Mouse (Mus musculus) embryo, embryonic 11 days (tissue): ENCODE data around the gene Alpi.

Experiments used
- DNase-seq: peaks from one replicate; pipeline ENCODE4 v3.0.0-alpha.2; 2015

Gene Alpi

GRCm38 (mm10) chr1:87101411-87101810 lies at the start of gene Alpi:
Alpi (minus strand) TSS chr1:87101606.
- DNase-seq, result no peak

DNA sequence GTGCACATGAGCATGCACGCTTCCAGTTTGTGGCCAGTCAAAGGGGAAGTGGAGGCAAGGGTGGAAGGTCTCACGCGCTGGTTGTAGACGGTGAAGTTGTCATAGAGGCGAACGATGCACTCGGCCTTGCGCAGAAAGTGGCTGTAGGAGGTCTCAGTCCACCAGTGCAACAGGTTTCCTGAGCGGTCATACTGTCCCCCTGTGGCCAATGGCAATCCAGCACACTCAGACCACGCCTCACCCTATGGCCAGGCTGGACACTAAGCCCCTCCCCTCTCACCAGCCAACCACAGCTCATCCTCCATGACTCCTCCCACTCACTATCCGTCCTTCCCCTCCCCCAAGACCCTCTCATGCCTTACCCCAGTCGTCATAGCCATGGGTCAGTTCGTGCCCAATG lies 48.0 kb upstream of the Alpi start:
- DNase-seq, result peak; percentile 37

DNA sequence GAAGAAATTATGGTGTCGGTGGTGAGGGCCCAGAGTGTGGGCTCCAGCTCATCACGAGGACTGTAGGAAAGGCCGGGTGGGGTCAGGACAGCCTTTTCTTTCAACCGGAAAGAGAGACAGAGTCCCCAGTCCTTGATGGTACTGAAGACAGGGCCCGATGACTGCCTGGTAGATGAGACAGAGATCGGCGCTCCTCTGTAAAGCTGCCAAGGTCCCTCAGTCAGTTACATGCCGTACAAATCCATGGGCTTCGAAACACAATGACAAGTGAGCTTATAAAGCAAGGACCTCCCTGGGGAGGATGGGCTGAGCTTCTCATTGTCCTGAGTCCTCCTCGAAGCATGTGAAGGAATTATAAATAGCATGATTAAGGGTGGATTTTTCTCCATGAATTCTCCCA lies 41.7 kb upstream of the Alpi start:
- DNase-seq, result no peak

DNA sequence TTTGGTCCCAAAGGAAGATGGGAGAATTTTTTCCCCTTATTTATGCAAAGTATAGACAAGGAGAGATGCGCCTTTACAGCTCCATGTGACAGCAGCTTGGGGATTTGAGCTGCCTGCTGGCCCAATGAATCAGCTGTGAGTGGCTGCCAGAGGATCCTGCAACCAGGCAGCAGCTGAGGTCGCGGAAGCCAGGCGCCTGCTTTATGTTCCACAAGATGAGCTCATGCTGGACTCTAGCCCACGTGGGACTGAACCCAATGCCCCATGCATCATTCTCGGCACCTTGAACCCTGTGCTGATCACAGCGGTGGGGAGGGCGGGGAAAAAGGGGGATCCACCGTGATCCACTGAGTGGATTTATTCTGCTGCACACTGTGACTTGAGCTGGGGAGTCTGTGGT lies 41.0 kb upstream of the Alpi start:
- DNase-seq, result peak; percentile 19

DNA sequence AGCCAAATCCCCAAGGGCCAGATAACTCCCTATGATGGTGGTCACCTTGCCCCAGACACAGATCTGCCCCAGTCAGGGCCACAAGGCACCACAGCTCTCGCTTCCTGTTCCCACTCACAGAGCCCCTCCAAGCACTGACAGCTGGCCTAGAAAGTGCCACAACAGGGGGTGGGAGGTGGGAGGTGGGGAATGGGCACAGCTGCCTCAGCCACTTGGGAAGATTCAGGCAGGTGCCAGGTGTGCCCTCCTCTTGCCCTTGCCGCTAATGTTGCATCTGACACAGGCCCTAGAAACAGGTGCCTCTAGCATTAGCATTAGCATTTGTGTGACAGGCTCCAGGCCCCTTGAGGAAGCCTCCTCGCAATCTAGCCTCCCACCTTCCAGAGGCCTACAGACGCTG lies 40.1 kb upstream of the Alpi start:
- no peak for DNase-seq

DNA sequence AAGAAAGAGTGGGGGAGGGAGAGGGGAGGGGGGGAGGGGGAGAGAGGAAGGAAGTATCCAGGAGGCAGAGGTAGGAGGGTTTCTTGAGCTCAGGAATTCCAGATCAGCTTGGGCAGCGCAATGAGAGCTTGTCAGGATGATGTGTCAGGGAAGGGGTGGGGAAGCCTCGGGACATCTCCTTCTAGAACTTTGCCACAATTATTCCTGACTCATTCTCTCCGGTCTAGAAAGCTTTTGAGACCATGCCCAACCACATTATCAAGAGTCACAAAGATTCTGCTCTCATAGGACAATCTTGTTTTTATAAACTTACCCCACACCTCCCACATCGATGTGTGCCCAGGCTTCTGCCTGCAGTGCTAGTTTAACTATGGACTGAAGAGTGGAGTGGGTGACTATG lies 30.4 kb upstream of the Alpi start:
- DNase-seq, result no peak

DNA sequence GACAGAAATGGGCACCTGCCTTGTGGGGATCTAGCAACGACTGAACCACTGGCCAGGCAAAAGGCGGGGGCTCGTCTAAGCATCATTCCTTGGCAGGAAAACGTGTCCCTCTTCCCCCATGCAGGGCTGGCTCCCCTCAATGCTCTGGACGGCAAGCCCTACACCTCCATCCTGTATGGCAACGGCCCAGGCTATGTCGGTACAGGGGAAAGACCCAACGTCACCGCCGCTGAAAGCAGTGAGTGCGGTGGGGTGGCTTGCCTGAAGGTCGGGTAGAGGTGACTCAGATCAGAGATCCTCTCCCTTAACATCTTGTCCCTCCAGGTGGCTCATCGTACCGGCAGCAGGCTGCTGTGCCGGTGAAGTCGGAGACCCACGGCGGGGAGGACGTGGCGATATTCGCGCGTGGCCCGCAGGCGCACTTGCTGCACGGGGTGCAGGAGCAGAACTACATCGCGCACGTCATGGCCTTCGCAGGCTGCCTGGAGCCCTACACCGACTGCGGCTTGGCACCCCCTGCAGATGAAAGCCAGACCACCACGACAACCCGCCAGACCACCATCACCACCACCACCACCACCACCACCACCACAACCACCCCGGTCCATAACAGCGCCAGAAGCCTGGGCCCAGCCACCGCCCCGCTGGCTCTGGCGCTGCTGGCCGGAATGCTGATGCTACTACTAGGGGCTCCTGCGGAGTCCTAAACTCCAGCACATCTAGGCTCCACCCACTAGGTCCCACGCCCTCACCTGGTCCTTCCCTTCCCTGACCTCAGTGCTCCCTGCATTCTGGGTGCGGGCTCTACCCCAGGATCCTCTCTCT lies 26.0 kb upstream of the Alpi start:
- no peak for DNase-seq

GRCm38 (mm10) chr1:87124673-87125072 lies 23.3 kb upstream of the Alpi start, which contains the start of gene Akp3:
Akp3 (plus strand) TSS chr1:87124973.
- DNase-seq, result no peak

- no peak for DNase-seq
Measured at GRCm38 (mm10) chr1:87114784-87115183, 13.4 kb upstream of the Alpi start.

DNA sequence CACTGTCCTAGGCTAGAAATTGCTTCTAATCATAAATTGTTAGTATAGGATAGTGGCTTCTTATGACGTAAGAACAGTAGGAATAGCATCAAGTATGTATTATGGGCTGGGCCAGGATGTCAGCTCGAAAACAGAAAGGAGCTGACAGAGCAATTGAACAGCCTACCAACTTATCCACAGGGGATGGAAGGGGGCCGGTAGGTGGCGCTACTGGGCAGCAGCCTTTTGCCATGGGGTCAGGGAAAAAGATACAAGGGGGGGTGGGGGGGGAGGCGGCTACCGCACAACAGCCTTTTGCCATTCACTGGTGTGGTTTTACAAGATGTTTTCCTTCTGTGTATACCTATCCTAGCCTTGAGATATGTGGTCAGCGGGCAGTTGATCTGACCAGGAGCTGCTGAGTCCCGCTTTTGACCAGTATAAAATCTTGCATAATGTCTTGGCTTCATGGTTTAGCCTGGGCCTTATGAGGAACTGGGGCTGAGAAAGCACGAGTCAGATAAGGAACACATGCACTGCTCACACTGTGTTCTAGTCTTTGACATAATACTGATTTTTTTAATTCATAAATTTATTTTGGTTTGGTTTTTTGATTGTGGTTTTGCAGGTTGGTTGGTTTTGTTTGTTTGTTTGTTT lies 10.4 kb upstream of the Alpi start:
- DNase-seq, result peak; percentile 21

- no peak for DNase-seq
Measured at GRCm38 (mm10) chr1:87108564-87108963, 7.2 kb upstream of the Alpi start.

GRCm38 (mm10) chr1:87106536-87106935 lies 5.1 kb upstream of the Alpi start:
- no peak for DNase-seq

- no peak for DNase-seq
Measured at GRCm38 (mm10) chr1:87103936-87104335, 2.5 kb upstream of the Alpi start.

GRCm38 (mm10) chr1:87102114-87102513 lies 708 bp upstream of the Alpi start:
- DNase-seq, result no peak

- DNase-seq, result peak; percentile 78
Measured at GRCm38 (mm10) chr1:87098358-87098975, 2.9 kb downstream of the Alpi start.

DNA sequence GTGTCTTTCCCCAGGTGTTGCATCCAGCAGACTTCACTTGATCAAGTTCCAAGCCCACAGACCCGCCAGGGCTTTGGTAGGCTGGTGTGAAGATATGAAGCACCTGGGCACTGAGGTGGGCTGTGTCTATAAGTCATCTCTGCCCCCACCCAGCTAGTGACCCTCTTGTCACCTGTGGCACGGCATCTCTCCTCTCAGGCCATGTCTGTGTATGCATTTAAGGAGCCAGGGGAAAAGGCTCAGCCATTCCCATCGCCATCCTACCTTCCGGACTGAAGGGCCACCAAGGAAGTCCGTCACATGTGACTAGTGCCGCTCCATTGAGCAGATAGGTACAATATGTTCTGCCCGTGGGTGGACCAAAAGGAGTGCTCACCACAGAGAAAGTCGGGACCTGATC lies 5.8 kb downstream of the Alpi start:
- DNase-seq, result no peak

GRCm38 (mm10) chr1:87089828-87090227 lies 11.6 kb downstream of the Alpi start, which contains the start of gene Alppl2:
Alppl2 (minus strand) TSS chr1:87089928.
- DNase-seq, result no peak

GRCm38 (mm10) chr1:87089251-87089650 lies 12.2 kb downstream of the Alpi start:
- DNase-seq, result no peak

GRCm38 (mm10) chr1:87086964-87087363 lies 14.4 kb downstream of the Alpi start:
- DNase-seq, result no peak

- DNase-seq, result no peak
Measured at GRCm38 (mm10) chr1:87086196-87086595, 15.2 kb downstream of the Alpi start.

DNA sequence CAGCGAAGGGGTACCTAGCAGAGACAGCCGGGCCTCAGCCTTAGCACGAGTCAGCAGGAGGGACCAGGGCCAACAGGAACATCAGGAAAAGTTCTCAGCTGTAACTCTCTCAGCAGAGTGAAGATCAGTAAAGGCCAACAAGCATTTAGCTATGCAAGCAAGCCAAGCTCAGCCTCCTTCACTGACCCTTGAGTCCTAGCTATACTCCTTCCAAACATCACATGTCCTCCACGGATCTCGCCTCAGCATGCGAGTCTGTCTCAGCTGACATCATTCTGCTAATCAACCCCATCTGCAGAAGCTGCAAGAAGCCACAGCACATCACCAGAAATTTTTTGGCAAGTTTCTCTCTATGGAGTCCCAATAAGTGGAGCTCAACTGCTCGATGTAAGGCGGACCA lies 27.6 kb downstream of the Alpi start:
- no peak for DNase-seq

- peak; percentile 37 for DNase-seq
Measured at GRCm38 (mm10) chr1:87070720-87071119, 30.7 kb downstream of the Alpi start.

DNA sequence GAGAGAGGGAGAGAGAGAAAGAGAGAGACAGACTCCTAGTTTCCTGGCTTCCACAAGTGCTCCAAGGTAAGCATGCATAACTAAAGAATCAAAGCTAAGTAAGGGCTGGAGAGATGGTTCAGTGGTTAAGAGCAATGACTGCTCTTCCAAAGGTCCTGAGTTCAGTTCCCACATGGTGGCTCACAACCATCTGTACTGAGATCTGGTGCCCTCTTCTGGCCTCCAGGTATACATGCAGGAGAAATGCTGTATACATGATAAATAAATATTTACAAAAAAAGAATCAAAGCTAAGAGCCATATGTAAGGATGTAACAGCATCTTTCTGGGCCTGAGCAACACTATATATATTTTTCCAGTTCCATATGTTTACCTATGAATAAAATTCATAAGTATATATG lies 40.5 kb downstream of the Alpi start:
- DNase-seq, result no peak
